Mouse (Mus musculus) neural tube, embryonic 11.5 days (tissue): ENCODE measurements around the gene Slc17a2. TPM values are rescaled to one million over a fixed set of nuclear protein-coding genes. Genes with fewer than 3 reads are reported as not detected.

Experiments
- polyA plus RNA-seq: library from polyadenylated mRNA; unstranded; fragments of >200 nt; fragmentation: Nextera tagmentation; extraction: Ambion mirVana; gene quantifications from 2 replicates; pipeline ENCODE4 v1.2.1, GENCODE M21; 2014

The Slc17a2 gene
- polyA plus RNA-seq, 1 experiment from 2014 or later = not detected

Other genes with a start within 250 kb of the Slc17a2 start
- gene Hist1h3e, start 244.6 kb upstream of the Slc17a2 start, polyA plus RNA-seq = 6.4 and 6.9 TPM in 2 replicates
- gene Hist1h2ae, start 235.8 kb upstream of the Slc17a2 start, polyA plus RNA-seq = 61.5 and 64.3 TPM in 2 replicates
- 6.9 and 10.2 TPM in 2 replicates for gene Hist1h2bg, start 235.6 kb upstream of the Slc17a2 start, polyA plus RNA-seq
- gene Hist1h2bf, start 232.8 kb upstream of the Slc17a2 start, polyA plus RNA-seq = 3.4 and 4.1 TPM in 2 replicates
- 0.90 and 4.0 TPM in 2 replicates for gene Hist1h2ad, start 232.6 kb upstream of the Slc17a2 start, polyA plus RNA-seq
- 8.1 and 10.4 TPM in 2 replicates for gene Hist1h3d, start 231.2 kb upstream of the Slc17a2 start, polyA plus RNA-seq
- 89.4 and 91.9 TPM in 2 replicates for gene Hist1h4d, start 225.4 kb upstream of the Slc17a2 start, polyA plus RNA-seq
- gene Hist1h2be, start 185.9 kb upstream of the Slc17a2 start, polyA plus RNA-seq = 1.7 and 1.8 TPM in 2 replicates
- 16.3 and 18.2 TPM in 2 replicates for gene Hist1h1e, start 184.4 kb upstream of the Slc17a2 start, polyA plus RNA-seq
- 0.92 and 0.97 TPM in 2 replicates for gene Hist1h2ac, start 123.0 kb upstream of the Slc17a2 start, polyA plus RNA-seq
- gene Hist1h2bc, start 122.8 kb upstream of the Slc17a2 start, polyA plus RNA-seq = 21.3 and 22.2 TPM in 2 replicates
- not detected in 2 replicates for gene Hist1h1t, start 111.2 kb upstream of the Slc17a2 start, polyA plus RNA-seq
- 4.1 and 5.2 TPM in 2 replicates for gene Hist1h4c, start 108.5 kb upstream of the Slc17a2 start, polyA plus RNA-seq
- 3.2 and 3.3 TPM in 2 replicates for gene Hfe, start 96.1 kb upstream of the Slc17a2 start, polyA plus RNA-seq
- 12.2 and 15.3 TPM in 2 replicates for gene Hist1h1c, start 68.2 kb upstream of the Slc17a2 start, polyA plus RNA-seq
- gene Hist1h3c, start 61.4 kb upstream of the Slc17a2 start, polyA plus RNA-seq = 8.3 and 10.6 TPM in 2 replicates
- 2.4 and 2.9 TPM in 2 replicates for gene Hist1h2bb, start 60.3 kb upstream of the Slc17a2 start, polyA plus RNA-seq
- 33.1 and 47.3 TPM in 2 replicates for gene Hist1h2ab, start 55.9 kb upstream of the Slc17a2 start, polyA plus RNA-seq
- gene Hist1h3b, start 54.7 kb upstream of the Slc17a2 start, polyA plus RNA-seq = 6.2 and 8.4 TPM in 2 replicates
- 4.3 and 9.0 TPM in 2 replicates for gene Hist1h4b, start 50.0 kb upstream of the Slc17a2 start, polyA plus RNA-seq
- not detected in 2 replicates for gene Hist1h4a, start 45.8 kb upstream of the Slc17a2 start, polyA plus RNA-seq
- 2.3 and 4.3 TPM in 2 replicates for gene Hist1h3a, start 44.6 kb upstream of the Slc17a2 start, polyA plus RNA-seq
- 1.1 and 3.6 TPM in 2 replicates for gene Hist1h1a, start 43.3 kb upstream of the Slc17a2 start, polyA plus RNA-seq
- not detected in 2 replicates for gene Trim38, start 37.1 kb upstream of the Slc17a2 start, polyA plus RNA-seq
- gene Slc17a3, start 32.4 kb downstream of the Slc17a2 start, polyA plus RNA-seq = not detected in 2 replicates
- gene Slc17a1, start 60.8 kb downstream of the Slc17a2 start, polyA plus RNA-seq = not detected in 2 replicates
- gene Slc17a4, start 108.0 kb downstream of the Slc17a2 start, polyA plus RNA-seq = 0.49 and 0.64 TPM in 2 replicates
- not detected in 2 replicates for gene Hist1h2ba, start 127.2 kb downstream of the Slc17a2 start, polyA plus RNA-seq
- gene Hist1h2aa, start 127.5 kb downstream of the Slc17a2 start, polyA plus RNA-seq = not detected in 2 replicates
- 0.45 and 0.73 TPM in 2 replicates for gene Scgn, start 184.2 kb downstream of the Slc17a2 start, polyA plus RNA-seq